Mouse (Mus musculus): ENCODE results near the gene BC049715.

DNA sequence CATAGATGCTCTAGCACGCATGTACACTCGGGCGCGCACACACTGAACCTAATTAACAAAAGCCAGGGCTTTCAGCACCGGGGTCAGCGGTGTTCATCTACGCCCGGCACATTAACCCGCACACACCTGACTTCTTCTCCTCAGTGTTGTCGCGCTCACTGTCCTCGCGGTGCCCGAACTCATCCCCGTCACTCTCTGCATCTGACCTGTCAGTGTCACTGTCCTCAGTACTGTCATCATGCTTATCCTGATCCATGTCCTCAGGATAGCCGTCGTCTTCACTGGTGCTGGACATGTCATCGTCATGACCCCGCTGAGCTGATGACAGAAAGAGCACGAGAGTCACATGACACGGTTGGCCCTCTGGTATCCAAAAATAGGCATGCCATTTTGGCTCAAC lies 7.0 kb upstream of the BC049715 start:
- TF ChIP-seq CTCF (IDR thresholded peaks at IDR 0.05), result no peak
- no peak for TF ChIP-seq EP300 (IDR thresholded peaks at IDR 0.05)

All from lung, postnatal 0 days (tissue).